Mouse (Mus musculus) embryonic fibroblast, embryonic 13.5 days (primary cell): ENCODE data around the gene Olfr92.

Experiments
- CTCF ChIP-seq: IDR thresholded peaks from 2 replicates; pipeline ENCODE4 v1.5.1; 2011; ENCODE audit warnings: mild to moderate bottlenecking, control low read depth, low read length, moderate library complexity, borderline replicate concordance; ENCODE audit not compliant: insufficient read depth
- POLR2A ChIP-seq: IDR thresholded peaks from 2 replicates; pipeline ENCODE4 v1.6.1; 2011; ENCODE audit warnings: low read depth, mild to moderate bottlenecking, control low read depth, low read length, moderate library complexity

GRCm38 (mm10) chr17:37075766-37076165 is 44.1 kb downstream of the Olfr92 start:
- TF ChIP-seq CTCF (no peak), POLR2A (no peak)
